Mouse (Mus musculus) adrenal gland, postnatal 4 days (tissue): Measurements from ENCODE around the gene Gm136. TPM values are rescaled to one million over a fixed set of nuclear protein-coding genes. Genes with fewer than 3 reads are reported as not detected.

Experiments used
- DNase-seq, 2 experiments: peaks; one replicate each; pipeline ENCODE4 v3.0.0; 2021 to 2022; ENCODE audit warnings: low spot score in 2 of 2, mixed read lengths in 2 of 2
- total RNA-seq, 2 experiments: library from RNA; stranded (reverse); gene quantifications; 2 replicates each; pipeline ENCODE4 v1.2.3; 2021

The Gm136 gene
- total RNA-seq, 2 experiments from 2014 or later: not detected

DNA sequence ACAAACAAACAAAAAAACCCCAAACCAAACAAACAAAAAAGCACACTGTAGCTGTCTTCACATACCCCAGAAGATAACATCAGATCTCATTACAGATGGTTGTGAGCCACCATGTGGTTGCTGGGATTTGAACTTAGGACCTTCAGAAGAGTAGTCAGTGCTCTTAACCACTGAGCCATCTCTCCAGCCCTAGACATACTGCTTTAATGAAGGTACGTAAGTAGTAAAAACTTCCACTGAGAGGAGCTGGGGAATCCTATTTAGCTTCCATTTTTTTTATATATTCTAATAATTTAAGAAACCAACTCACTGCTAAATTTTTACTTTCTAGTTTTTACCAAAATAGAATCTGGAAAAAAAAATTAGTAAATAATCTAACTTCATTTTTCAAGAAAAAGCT lies 41.0 kb downstream of the Gm136 start:
- no peak for DNase-seq

DNA sequence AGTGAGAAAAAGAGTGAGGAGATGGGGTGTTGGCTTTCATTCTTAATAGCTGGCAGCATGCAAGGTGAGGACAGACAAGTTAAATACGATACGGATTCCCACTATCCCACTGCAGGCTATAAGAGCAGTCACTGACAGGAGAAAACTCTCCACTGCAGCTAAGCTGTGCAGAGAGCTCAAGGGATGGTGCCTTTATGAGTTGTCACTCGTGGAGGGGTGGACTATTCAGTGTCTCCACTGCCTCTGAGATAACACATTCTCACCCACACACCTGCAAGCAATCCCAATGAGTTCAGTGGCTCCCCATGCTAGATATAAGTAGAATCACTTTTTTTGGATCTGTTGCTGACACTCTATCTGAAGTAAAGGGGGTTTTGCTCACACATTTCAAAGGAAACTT lies 47.9 kb downstream of the Gm136 start:
- no peak for DNase-seq

DNA sequence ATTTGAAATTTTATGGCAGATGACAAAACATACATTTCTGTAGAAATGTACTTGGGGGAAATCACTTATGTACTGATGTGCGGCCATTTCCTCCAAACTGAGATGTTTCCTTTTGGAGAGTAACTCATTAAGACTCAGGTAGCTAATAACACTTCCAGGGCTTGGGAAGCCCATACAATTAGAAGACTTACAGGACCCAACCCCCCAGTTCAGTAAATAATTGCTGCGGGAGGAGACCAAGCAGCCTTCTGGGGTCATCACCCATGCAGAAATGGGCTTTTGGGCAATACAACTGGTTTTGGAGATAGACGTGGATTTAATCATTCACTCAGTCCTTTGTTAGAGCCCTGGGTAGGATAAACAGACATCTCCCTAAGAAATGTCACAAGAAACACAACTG lies 48.8 kb downstream of the Gm136 start:
- no peak for DNase-seq

DNA sequence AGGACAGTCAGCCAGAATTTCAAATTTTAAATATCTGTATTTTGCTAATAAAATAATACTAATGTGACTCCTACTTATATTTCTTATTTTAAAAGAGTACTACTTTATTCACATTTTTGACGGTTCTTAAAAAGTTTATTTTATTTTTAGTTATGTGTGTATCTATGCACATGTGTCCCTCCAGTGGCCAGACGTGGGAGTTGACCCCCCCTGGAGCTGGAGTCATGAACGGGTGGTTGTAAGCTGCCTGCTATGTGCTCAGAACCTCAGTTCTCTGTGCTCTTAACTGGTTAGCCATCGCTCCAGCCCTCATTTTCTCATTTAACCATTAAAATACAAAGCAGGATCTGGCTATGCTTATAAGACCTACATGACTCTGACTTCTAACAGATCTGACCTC lies 53.0 kb downstream of the Gm136 start:
- DNase-seq: no peak

DNA sequence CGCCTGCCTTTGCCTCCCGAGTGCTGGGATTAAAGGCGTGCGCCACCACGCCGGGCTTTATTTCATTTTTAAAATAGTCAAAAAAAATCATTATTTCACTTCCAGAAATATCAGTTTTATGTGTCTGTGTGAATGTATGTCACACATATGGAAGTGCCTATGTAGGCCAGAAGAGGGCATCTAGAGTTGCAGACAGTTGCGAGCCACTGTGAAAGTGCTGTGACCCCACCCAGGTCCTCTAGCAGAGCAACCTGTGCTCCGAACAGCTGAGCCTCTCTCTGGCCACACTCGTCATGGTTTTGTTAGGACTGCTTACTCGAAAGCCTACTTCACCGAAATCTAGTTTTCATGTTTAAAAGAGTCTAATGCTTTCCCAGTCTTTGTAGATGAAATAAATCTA lies 53.8 kb downstream of the Gm136 start:
- no peak for DNase-seq

DNA sequence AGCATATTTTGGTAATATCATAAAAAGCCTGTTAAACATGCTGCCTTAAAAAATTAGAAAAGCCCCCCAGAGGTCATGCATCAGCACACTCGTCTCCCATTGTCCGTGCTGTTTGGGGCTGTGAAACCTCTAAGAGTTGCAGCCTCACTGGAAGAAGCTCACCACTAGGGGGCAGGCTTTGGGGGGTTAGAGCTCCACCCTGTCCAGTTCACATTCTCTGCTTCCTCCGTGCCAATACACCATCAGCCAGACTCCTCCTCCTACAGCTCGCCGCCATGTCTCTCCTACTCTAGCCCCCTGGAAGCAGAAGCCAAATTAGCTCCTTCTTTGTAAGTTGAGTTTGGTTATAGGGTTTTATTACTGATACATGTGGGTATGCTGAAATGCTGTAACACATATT lies 54.5 kb downstream of the Gm136 start:
- peak; percentile 19 to 42 for DNase-seq

Other genes with a start within 250 kb of the Gm136 start
- 10 to 100 TPM; 85.7 to 87.0 TPM for gene Akirin2, start 205.3 kb downstream of the Gm136 start, total RNA-seq
- gene Orc3, start 141.3 kb downstream of the Gm136 start, total RNA-seq: 10 to 100 TPM; 83.4 to 84.8 TPM
- gene Rars2, start 141.3 kb downstream of the Gm136 start, total RNA-seq: 10 to 100 TPM; 40.0 to 48.6 TPM
- 10 to 100 TPM; 46.8 to 47.4 TPM for gene Slc35a1, start 68.8 kb downstream of the Gm136 start, total RNA-seq
- gene Cfap206, start 26.1 kb downstream of the Gm136 start, total RNA-seq: under 1 TPM; 0.51 to 0.81 TPM
- gene Smim8, start 22.2 kb upstream of the Gm136 start, total RNA-seq: 10 to 100 TPM; 18.3 to 24.7 TPM
- 10 to 100 TPM; 29.1 to 32.0 TPM for gene Zfp292, start 126.7 kb upstream of the Gm136 start, total RNA-seq
- gene Cga, start 137.5 kb upstream of the Gm136 start, total RNA-seq: not detected